Mouse (Mus musculus): ENCODE results near the gene Mars. TPM values are rescaled to one million over a fixed set of nuclear protein-coding genes. Genes with fewer than 3 reads are reported as not detected.

Gene Mars
- polyA plus RNA-seq, 1 experiment from 2014 or later: 104 TPM

DNA sequence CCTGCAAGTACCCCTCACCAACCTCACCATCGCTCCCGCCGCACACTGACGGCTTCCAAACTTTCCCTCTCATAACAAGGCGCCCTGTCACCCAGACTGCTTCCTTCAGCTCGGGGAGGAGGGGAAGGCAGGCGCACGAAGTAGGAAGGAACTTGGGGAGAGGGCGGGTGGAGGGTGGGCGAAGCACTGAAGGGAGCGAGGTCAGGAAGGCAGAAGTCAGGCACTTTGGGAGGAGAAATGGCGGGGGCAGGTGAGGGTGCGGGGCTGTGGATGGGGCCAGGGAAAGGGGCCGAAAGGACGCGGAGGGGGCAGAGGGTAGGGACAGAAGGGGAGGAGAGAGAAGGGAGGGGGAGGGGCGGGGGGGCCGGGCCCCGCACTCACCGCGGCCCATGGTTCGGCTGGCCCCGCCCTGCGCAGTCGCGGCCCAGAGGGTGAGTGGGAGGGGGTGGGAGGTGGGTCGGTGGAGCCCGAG lies 23.2 kb downstream of the Mars start:
- Histone ChIP-seq H3K9ac (ENCODE audit: low read depth, low read length) (peak overlapping the region; percentile 87), H3K27ac (ENCODE audit: low read depth, low read length) (peak overlapping the region; percentile 98), H3K4me2 (peak overlapping the region; percentile 93), H3K4me1 (ENCODE audit: control insufficient read depth, insufficient read depth, low read length) (peaks cover 45% of the 10 kb centered on the region), H3K36me3 (ENCODE audit: control insufficient read depth, insufficient read depth, low read length) (peaks cover 31% of the 10 kb centered on the region), H3K9me3 (replicated peaks; ENCODE audit: control insufficient read depth, low read length) (no peaks in the 10 kb centered on the region), H3K27me3 (ENCODE audit: control insufficient read depth, insufficient read depth, low read length) (no peaks in the 10 kb centered on the region), H3K4me3 (ENCODE audit: low read depth, low read length) (peak overlapping the region; percentile 84)
- WGBS (ENCODE audit: insufficient replicate concordance): under 1% methylated on average over 16 of the region's 28 CpGs
- ATAC-seq (replicated peaks; ENCODE audit: insufficient number of reproducible peaks, low FRiP score, low TSS enrichment): peak; percentile 24

DNA sequence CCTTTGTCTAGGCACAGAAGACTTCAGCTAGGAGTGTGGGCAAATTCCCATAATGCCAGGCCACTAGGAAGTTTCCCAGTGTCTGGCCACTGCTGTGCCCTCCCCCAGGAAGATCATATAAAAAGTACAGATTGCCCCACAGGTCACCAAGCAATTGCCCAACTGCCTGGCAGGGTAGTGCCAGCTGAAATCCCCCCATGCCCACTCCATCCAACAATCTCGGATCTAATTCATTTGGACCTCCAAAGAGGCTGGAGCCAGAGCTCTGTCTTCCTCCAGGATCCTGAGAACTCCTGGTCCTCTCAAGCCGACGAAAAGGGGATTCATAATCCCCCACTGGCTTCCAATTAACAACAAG lies 23.7 kb downstream of the Mars start:
- Histone ChIP-seq H3K4me1 (ENCODE audit: control insufficient read depth, insufficient read depth, low read length) (peaks cover 41% of the 10 kb centered on the region), H3K4me2 (peak overlapping the region; percentile 93), H3K4me3 (ENCODE audit: low read depth, low read length) (peak overlapping the region; percentile 84), H3K27ac (ENCODE audit: low read depth, low read length) (peak overlapping the region; percentile 98), H3K27me3 (ENCODE audit: control insufficient read depth, insufficient read depth, low read length) (no peaks in the 10 kb centered on the region), H3K36me3 (ENCODE audit: control insufficient read depth, insufficient read depth, low read length) (peaks cover 35% of the 10 kb centered on the region), H3K9me3 (replicated peaks; ENCODE audit: control insufficient read depth, low read length) (no peaks in the 10 kb centered on the region), H3K9ac (ENCODE audit: low read depth, low read length) (peak overlapping the region; percentile 87)
- WGBS (ENCODE audit: insufficient replicate concordance): 0% methylated on average over 3 of the region's 3 CpGs
- ATAC-seq (replicated peaks; ENCODE audit: insufficient number of reproducible peaks, low FRiP score, low TSS enrichment): no peak

DNA sequence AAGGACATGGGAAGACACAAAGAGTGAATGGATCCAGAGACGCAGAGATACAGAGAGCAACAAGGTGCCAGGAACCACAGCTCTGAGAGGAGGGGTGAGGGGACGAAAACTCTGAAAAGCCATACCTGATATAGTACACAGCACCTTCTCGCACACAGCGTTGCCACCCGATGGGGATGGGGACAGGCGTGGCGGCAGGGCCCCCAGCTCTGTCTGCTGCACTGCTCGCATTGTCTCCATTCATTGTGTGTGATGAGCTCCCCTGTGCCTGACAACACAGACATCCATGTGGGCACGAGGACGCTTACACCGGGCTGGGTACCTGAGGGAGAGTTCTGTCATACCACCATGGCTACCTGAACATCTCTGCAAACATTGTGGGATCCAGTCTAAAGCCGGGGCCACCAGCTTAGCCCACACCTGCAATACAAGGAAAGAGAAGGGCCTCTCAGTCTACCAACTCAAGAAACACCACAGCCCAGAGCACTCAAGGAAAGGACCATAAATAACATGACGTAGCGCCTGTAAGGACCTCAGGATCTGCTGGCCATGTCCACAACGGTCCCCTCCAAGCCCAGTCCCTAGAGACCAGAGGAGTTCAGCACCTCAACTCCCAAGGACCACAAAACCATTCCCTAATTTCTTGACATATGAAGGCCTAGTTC lies 24.2 kb downstream of the Mars start:
- ATAC-seq (replicated peaks; ENCODE audit: insufficient number of reproducible peaks, low FRiP score, low TSS enrichment): no peak
- Histone ChIP-seq H3K4me1 (ENCODE audit: control insufficient read depth, insufficient read depth, low read length) (peaks cover 36% of the 10 kb centered on the region), H3K36me3 (ENCODE audit: control insufficient read depth, insufficient read depth, low read length) (peaks cover 38% of the 10 kb centered on the region), H3K4me3 (ENCODE audit: low read depth, low read length) (peak overlapping the region; percentile 84), H3K27me3 (ENCODE audit: control insufficient read depth, insufficient read depth, low read length) (no peaks in the 10 kb centered on the region), H3K9ac (ENCODE audit: low read depth, low read length) (peak overlapping the region; percentile 87), H3K9me3 (replicated peaks; ENCODE audit: control insufficient read depth, low read length) (no peaks in the 10 kb centered on the region), H3K27ac (ENCODE audit: low read depth, low read length) (peak overlapping the region; percentile 98), H3K4me2 (peak overlapping the region; percentile 93)
- 75% methylated on average over 15 of the region's 15 CpGs for WGBS (ENCODE audit: insufficient replicate concordance)

DNA sequence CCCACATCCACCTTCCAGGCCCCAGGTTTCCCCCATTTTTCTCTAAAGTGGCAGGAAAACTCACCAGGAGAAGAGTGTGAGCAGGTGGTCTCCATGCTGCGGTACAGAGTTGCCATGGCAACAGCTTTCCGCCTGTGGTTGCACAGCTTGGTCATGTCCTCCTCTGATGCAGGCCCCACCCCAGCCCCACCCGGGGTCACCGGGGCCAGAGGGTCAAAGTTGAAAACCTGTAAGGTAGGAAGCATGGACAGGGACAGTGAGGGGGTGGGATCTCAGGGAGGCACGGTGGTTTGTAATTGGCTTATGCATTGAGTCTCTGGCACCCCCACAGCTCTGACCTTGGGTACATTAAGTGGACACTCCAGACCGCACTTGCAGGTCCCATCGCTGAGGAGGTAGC lies 24.9 kb downstream of the Mars start:
- no peak overlapping the region for H3K27ac ChIP-seq (ENCODE audit: low read depth, low read length)
- no peaks in the 10 kb centered on the region for H3K27me3 ChIP-seq (ENCODE audit: control insufficient read depth, insufficient read depth, low read length)
- 77% methylated on average over 7 of the region's 7 CpGs for WGBS (ENCODE audit: insufficient replicate concordance)
- H3K36me3 ChIP-seq (ENCODE audit: control insufficient read depth, insufficient read depth, low read length): peaks cover 43% of the 10 kb centered on the region
- no peak overlapping the region for H3K9ac ChIP-seq (ENCODE audit: low read depth, low read length)
- ATAC-seq (replicated peaks; ENCODE audit: insufficient number of reproducible peaks, low FRiP score, low TSS enrichment): no peak
- H3K9me3 ChIP-seq (replicated peaks; ENCODE audit: control insufficient read depth, low read length): no peaks in the 10 kb centered on the region
- peaks cover 30% of the 10 kb centered on the region for H3K4me1 ChIP-seq (ENCODE audit: control insufficient read depth, insufficient read depth, low read length)
- peak overlapping the region; percentile 93 for H3K4me2 ChIP-seq
- H3K4me3 ChIP-seq (ENCODE audit: low read depth, low read length): peak overlapping the region; percentile 84

DNA sequence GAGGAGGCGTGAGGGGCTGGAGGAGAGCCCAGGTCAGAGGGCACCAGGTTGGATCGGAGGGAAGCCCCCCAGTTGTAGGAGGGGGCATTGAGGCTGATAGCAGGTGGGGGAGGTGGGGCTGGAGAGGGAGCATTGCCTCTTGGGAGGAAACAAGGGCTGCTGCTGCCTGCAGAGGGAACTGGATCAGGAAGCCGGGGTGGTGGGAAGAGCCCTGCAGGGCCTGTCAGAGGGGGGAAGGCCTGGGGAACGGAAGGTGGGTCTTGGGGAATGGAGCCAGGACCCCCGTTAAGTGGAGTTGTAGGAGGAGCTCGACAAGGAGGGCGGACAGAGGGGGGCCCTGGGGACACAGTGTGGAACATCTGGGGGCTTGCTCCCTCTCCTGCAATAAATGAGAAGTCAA lies 25.4 kb downstream of the Mars start:
- WGBS (ENCODE audit: insufficient replicate concordance): 77% methylated on average over 7 of the region's 7 CpGs
- no peak overlapping the region; the same call in 1 of the 2 replicates for H3K4me2 ChIP-seq

DNA sequence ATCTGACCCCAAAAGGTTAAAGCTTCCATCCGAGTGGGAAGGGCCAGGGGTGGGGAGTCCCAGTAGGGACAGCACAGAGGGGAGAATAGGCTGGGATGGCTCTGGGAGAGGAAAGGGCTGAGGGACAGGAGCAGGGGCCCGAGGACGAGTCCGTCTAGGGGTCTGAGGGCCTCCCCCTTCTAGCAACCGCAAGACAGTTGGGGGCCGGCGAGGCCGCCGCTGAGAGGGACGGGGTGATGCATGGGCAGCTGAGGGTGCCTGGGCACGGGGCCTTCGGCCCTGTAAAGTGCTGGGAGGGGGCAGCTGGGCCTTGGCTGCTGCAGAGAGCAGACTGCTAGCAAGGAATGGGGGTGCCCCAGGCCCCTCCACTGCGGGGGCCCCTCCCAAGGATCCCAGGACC lies 25.9 kb downstream of the Mars start:
- peak overlapping the region; percentile 3; the same call in 1 of the 2 replicates for H3K4me3 ChIP-seq (ENCODE audit: low read depth, low read length)
- H3K4me1 ChIP-seq (ENCODE audit: control insufficient read depth, insufficient read depth, low read length): peaks cover 27% of the 10 kb centered on the region
- H3K9ac ChIP-seq (ENCODE audit: low read depth, low read length): no peak overlapping the region
- no peak overlapping the region for H3K27ac ChIP-seq (ENCODE audit: low read depth, low read length)
- peaks cover 53% of the 10 kb centered on the region for H3K36me3 ChIP-seq (ENCODE audit: control insufficient read depth, insufficient read depth, low read length)
- H3K9me3 ChIP-seq (replicated peaks; ENCODE audit: control insufficient read depth, low read length): no peaks in the 10 kb centered on the region
- WGBS (ENCODE audit: insufficient replicate concordance): 80% methylated on average over 13 of the region's 13 CpGs
- ATAC-seq (replicated peaks; ENCODE audit: insufficient number of reproducible peaks, low FRiP score, low TSS enrichment): no peak
- H3K27me3 ChIP-seq (ENCODE audit: control insufficient read depth, insufficient read depth, low read length): no peaks in the 10 kb centered on the region
- no peak overlapping the region for H3K4me2 ChIP-seq

More for the DNA sequence above, 25.4 kb downstream of the Mars start:
- ATAC-seq (replicated peaks; ENCODE audit: insufficient number of reproducible peaks, low FRiP score, low TSS enrichment): no peak
- Histone ChIP-seq H3K4me3 (ENCODE audit: low read depth, low read length) (peak overlapping the region; percentile 3; the same call in 1 of the 2 replicates), H3K9me3 (replicated peaks; ENCODE audit: control insufficient read depth, low read length) (no peaks in the 10 kb centered on the region), H3K4me1 (ENCODE audit: control insufficient read depth, insufficient read depth, low read length) (peaks cover 27% of the 10 kb centered on the region), H3K27ac (ENCODE audit: low read depth, low read length) (no peak overlapping the region), H3K27me3 (ENCODE audit: control insufficient read depth, insufficient read depth, low read length) (no peaks in the 10 kb centered on the region), H3K36me3 (ENCODE audit: control insufficient read depth, insufficient read depth, low read length) (peaks cover 48% of the 10 kb centered on the region), H3K9ac (ENCODE audit: low read depth, low read length) (no peak overlapping the region)

DNA sequence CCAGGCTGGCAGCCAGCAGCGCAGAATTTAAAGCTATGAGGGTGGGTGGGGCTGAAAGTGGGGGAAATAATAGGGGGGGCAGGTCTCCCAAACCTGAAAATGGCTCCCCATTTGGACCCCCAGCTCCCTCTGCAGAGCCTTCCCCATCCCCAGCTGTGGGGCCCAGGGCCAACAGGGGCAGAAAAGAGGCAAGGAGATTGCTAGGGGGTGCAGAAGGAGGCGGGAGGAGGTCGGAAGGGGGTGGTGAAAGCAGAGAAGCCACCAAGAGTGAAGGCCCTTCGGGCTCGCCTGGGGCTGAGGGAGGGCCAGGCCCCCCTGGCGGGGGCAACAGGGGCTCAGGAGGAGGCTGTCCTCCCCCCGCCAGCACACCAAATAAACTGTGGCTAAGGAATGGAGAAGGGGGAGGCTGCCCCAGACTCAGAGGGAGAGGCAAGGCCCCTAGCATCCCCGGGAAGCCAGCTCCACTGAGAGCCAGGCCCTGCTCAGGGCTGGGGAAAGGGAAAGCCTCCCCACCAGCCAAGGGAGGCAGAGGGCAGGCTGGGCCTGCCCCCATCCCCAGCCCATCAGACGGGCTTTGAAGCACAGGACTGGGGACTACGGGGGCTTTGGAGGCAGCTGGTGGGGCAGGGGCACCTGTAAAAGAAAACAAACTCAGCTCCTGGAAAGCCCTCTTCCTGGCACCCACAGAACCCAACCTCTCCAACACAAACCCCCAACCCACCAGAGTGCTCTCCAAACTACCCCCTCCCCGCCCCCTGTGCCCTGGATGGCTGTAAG lies 26.7 kb downstream of the Mars start:
- Histone ChIP-seq H3K36me3 (ENCODE audit: control insufficient read depth, insufficient read depth, low read length) (peaks cover 58% of the 10 kb centered on the region), H3K27me3 (ENCODE audit: control insufficient read depth, insufficient read depth, low read length) (no peaks in the 10 kb centered on the region), H3K4me3 (ENCODE audit: low read depth, low read length) (no peak overlapping the region), H3K4me1 (ENCODE audit: control insufficient read depth, insufficient read depth, low read length) (peaks cover 26% of the 10 kb centered on the region), H3K9me3 (replicated peaks; ENCODE audit: control insufficient read depth, low read length) (no peaks in the 10 kb centered on the region), H3K27ac (ENCODE audit: low read depth, low read length) (no peak overlapping the region), H3K4me2 (no peak overlapping the region), H3K9ac (ENCODE audit: low read depth, low read length) (no peak overlapping the region)
- ATAC-seq (replicated peaks; ENCODE audit: insufficient number of reproducible peaks, low FRiP score, low TSS enrichment): no peak
- WGBS (ENCODE audit: insufficient replicate concordance): 83% methylated on average over 11 of the region's 11 CpGs

DNA sequence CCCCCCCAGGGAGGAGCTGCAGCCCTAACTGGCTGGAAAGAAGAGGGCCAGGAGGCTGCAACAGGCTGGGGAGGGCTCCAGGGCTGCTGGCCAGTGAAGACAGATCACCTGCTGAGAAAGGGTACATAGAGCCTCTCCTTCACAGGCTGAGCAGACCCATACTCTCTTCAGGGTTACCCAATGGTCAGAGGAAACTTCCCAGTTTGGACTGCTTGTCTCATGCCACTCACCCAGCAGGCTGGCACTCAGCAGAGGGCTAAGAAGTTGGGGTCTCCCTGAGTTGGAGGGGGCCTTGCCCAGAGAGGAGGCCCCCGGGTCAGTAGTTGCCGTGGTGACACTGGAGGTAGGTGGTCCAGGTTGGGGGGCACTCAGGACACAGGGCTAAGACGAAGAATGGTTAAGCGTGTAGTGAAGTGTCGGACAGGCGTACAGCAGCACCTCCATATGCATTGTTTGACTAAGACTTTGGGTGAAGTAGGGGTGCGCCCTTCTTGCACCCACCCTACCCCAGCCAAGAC lies 27.4 kb downstream of the Mars start:
- no peaks in the 10 kb centered on the region for H3K27me3 ChIP-seq (ENCODE audit: control insufficient read depth, insufficient read depth, low read length)
- no peak overlapping the region for H3K4me3 ChIP-seq (ENCODE audit: low read depth, low read length)
- no peak for ATAC-seq (replicated peaks; ENCODE audit: insufficient number of reproducible peaks, low FRiP score, low TSS enrichment)
- H3K4me2 ChIP-seq: no peak overlapping the region
- H3K9ac ChIP-seq (ENCODE audit: low read depth, low read length): no peak overlapping the region
- H3K9me3 ChIP-seq (replicated peaks; ENCODE audit: control insufficient read depth, low read length): no peaks in the 10 kb centered on the region
- H3K36me3 ChIP-seq (ENCODE audit: control insufficient read depth, insufficient read depth, low read length): peaks cover 60% of the 10 kb centered on the region
- WGBS (ENCODE audit: insufficient replicate concordance): 93% methylated on average over 7 of the region's 7 CpGs
- no peak overlapping the region for H3K27ac ChIP-seq (ENCODE audit: low read depth, low read length)
- H3K4me1 ChIP-seq (ENCODE audit: control insufficient read depth, insufficient read depth, low read length): peaks cover 21% of the 10 kb centered on the region
